Mouse (Mus musculus) liver, adult 2 months (tissue): ENCODE measurements around the gene Nrm.
A peak's percentile ranks its signal among the peaks of the same experiment; 100 is the strongest.

Source experiments
- CTCF ChIP-seq: fragments of 200-500 bp; IDR thresholded peaks from 2 replicates; pipeline ENCODE4 v1.5.1; 2011; ENCODE audit warnings: low read depth, low read length, control low read depth
- POLR2A ChIP-seq: fragments of 200-500 bp; IDR thresholded peaks from 2 replicates; pipeline ENCODE4 v1.6.1; 2011; ENCODE audit warnings: low read length, control low read depth; ENCODE audit not compliant: insufficient read depth; ENCODE audit errors: extremely low read depth

DNA sequence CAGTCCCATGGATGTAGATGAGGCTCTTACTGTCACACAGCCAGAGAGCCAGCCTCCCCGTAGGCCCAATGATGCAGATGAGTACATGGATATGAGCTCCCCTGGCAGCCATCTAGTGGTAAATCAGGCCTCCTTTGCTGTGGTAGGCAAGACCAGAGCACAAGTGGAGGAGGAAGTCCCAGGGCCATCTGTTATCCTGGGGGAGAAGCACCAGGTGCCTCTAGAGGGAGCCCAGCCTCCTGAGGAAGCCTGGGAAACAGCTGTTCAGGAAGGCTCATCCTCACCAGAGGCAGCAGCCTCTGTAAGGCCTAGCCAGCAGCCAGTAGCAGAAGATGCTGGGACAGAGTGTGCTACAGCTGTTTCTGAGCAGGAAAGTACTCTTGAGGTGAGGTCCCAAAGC, 13.0 kb upstream of the Nrm start:
- TF ChIP-seq CTCF, result peak; percentile 23; the same call in 1 of the 2 replicates
- TF ChIP-seq POLR2A, result no peak
